Mouse (Mus musculus) forebrain, embryonic 16.5 days (tissue): ENCODE measurements around the gene Krt33a. TPM values are rescaled to one million over a fixed set of nuclear protein-coding genes. Genes with fewer than 3 reads are reported as not detected.

Experiments used
- ATAC-seq: fragments of 200-750 bp; cut with Nextera tagmentation; 2 replicates; pipeline ENCODE4 v1.8.0; 2017; ENCODE audit warnings: mild to moderate bottlenecking, moderate library complexity
- H3K27ac ChIP-seq: fragments of 300-500 bp; sonication (generic); 2 replicates; pipeline ENCODE4 v1.5.1; 2014; ENCODE audit warnings: low read length, control low read depth
- H3K27me3 ChIP-seq: fragments of 300-500 bp; sonication (generic); replicated peaks from 2 replicates; pipeline ENCODE4 v1.6.1; 2014; ENCODE audit warnings: low read length; ENCODE audit not compliant: control insufficient read depth, insufficient read depth
- H3K36me3 ChIP-seq: fragments of 300-500 bp; sonication (generic); 2 replicates; pipeline ENCODE4 v1.6.1; 2014; ENCODE audit not compliant: control insufficient read depth, insufficient read depth
- H3K4me1 ChIP-seq: fragments of 300-500 bp; sonication (generic); replicated peaks from 2 replicates; pipeline ENCODE4 v1.6.1; 2014; ENCODE audit warnings: low read length; ENCODE audit not compliant: control insufficient read depth, insufficient read depth
- H3K4me2 ChIP-seq: fragments of 300-500 bp; sonication (generic); 2 replicates; pipeline ENCODE4 v1.6.1; 2014; ENCODE audit warnings: mild to moderate bottlenecking, low read length, control low read depth
- H3K4me3 ChIP-seq: fragments of 300-500 bp; sonication (generic); replicated peaks from 2 replicates; pipeline ENCODE4 v1.5.1; 2014; ENCODE audit warnings: mild to moderate bottlenecking, low read length, control low read depth
- H3K9ac ChIP-seq: fragments of 300-500 bp; sonication (generic); replicated peaks from 2 replicates; pipeline ENCODE4 v1.6.1; 2014; ENCODE audit warnings: low read depth, low read length, control low read depth
- H3K9me3 ChIP-seq: fragments of 300-500 bp; sonication (generic); 2 replicates; pipeline ENCODE4 v1.6.1; 2016; ENCODE audit warnings: low read length; ENCODE audit not compliant: control insufficient read depth
- WGBS: fragments of 180-500 bp; shearing (Covaris S2); extraction: QIAGEN DNeasy Blood & Tissue Kit; methylation state at CpG from one replicate; pipeline ENCODE4 v1.1.7; 2014; 5-methylcytosine and 5-hydroxymethylcytosine counted together
- polyA plus RNA-seq: library from polyadenylated mRNA; unstranded; fragments of >200 nt; fragmentation: Nextera tagmentation; extraction: Ambion mirVana; gene quantifications from 2 replicates; pipeline ENCODE4 v1.2.1, GENCODE M21; 2015

Krt33a gene
- not detected in 2 replicates for polyA plus RNA-seq

DNA sequence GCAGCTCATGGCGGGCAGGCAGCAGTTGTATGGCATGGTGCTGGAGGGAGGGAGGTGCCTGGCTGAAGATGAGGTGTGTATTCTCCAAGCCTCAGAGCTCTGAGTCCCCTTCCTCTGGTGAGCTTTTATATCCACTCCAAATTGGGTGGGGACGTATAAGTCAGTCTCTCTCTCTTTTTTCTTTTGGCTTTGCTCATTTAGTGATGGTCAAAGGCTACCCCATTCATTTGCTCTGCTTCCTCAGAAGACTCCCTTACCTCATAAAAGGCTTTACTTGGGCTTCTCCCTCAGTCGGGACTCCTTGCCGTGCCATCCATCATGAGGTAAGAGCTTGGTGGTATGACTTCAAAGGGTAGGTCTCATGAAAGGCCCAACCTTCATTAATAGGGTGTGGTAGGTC is at the start of gene Krt33a:
Gene Krt33a, minus strand, starts transcription at position 101 of the 400 bp plus-strand sequence.
- no peak for ATAC-seq
- Histone ChIP-seq H3K4me3 (no peak within 1 kb of the TSS), H3K4me1 (no peaks in the 10 kb centered on the region), H3K9me3 (no peaks in the 10 kb centered on the region), H3K9ac (no peak within 1 kb of the TSS), H3K27me3 (no peaks in the 10 kb centered on the region), H3K4me2 (no peak within 1 kb of the TSS), H3K27ac (no peak within 1 kb of the TSS), H3K36me3 (no peaks in the 10 kb centered on the region)
- 81% methylated on average over 4 of the region's 4 CpGs for WGBS

DNA sequence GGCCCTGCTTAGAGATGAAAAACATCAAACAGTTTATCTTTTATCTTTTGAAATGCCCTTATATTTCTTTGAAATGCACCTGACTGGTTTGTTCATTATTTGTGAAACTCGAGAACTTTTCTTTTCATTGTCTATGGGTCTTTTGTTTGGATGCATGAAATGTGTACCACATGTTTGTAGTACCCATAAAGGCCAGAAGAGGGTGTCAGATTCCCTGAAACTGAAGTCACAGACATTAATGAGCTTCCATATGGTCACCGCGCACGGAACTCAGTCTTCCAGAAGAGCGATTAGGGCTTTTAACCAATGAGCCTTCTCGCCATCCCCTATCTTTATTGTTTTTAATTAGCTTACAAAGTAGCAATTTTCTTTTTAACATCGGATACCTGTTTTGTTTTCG is 42.9 kb upstream of the Krt33a start:
- ATAC-seq: no peak
- Histone ChIP-seq H3K9ac (no peak overlapping the region), H3K4me3 (no peak overlapping the region), H3K4me1 (no peaks in the 10 kb centered on the region), H3K27me3 (no peaks in the 10 kb centered on the region), H3K4me2 (no peak overlapping the region), H3K36me3 (no peaks in the 10 kb centered on the region), H3K9me3 (no peaks in the 10 kb centered on the region), H3K27ac (no peak overlapping the region)
- WGBS: 62% methylated on average over 8 of the region's 8 CpGs

DNA sequence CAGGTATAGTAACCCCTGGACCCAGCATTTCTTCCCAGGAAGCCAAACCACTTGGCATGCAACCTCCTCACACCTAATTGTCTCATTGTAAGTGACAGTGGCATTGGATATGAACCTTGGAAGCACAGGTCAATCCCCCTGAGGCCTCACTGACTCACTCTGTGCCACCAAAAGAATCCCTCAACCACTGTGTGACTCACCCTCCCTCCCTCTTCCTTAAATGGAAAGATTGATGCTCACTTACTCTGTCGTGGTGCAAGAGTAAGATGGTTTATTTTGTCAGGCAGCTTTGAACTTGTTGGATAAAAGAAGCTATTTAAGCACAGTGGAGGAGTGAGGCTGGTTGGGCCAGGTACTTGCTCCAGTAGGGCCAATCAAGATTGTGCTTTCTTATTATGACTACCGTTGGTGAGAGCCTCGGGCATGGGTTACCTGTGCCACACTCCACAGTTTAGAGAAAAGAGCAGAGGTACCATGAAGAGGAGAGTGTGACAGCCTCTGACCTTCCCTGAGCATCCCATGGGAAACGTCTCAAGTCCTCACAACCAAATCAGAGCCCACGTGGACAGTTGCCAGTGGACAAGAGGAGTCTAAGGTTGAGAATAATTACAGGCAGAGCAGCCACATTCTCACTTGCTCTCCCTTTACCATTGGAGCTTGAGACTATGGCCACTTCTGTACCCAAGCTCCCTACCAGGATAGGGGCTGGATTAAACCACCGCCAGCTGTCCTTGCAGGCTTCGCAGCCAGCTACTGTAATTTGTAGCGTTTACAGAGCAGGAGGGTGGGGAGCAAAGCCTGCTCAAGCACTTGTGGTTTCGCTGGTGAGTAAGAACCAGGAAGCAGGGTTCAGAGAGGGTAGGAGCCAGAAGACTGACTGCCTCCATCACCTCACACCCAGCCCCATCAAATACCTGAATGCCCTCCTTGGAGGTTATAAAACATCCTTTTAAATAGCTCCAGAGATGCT is 40.0 kb upstream of the Krt33a start:
- no peak for ATAC-seq
- Histone ChIP-seq H3K4me2 (no peak overlapping the region), H3K4me3 (no peak overlapping the region), H3K36me3 (no peaks in the 10 kb centered on the region), H3K9me3 (no peaks in the 10 kb centered on the region), H3K4me1 (no peaks in the 10 kb centered on the region), H3K27ac (no peak overlapping the region), H3K9ac (no peak overlapping the region), H3K27me3 (no peaks in the 10 kb centered on the region)
- WGBS: 77% methylated on average over 9 of the region's 9 CpGs

DNA sequence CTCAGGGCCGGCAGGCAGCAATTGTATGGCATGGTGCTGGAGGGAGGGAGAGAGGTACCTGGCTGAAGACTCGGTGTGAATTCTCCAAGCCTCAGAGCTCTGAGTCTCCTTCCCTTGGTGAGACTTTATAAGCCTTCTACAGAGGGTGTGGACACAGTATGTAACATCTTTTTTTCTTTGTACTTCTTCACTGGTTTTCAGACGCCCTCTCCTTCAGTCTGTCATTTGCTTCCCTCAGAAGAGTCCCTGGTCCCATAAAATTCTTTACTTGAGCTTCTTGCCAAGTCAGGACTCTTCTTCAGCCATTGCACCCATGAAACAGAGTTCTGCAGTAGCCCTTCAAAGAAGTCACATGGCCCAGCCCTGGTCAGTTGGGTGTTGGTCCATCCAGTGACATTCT is 34.4 kb upstream of the Krt33a start, which contains the start of gene Krt31:
Gene Krt31, minus strand, starts transcription at position 101 of the 400 bp plus-strand sequence.
- no peaks in the 10 kb centered on the region for H3K27me3 ChIP-seq
- H3K9me3 ChIP-seq: no peaks in the 10 kb centered on the region
- no peaks in the 10 kb centered on the region for H3K4me1 ChIP-seq
- no peaks in the 10 kb centered on the region for H3K36me3 ChIP-seq
- no peak within 1 kb of the TSS for H3K4me3 ChIP-seq
- H3K9ac ChIP-seq: no peak within 1 kb of the TSS
- WGBS: 88% methylated on average over 3 of the region's 3 CpGs
- no peak for ATAC-seq
- H3K27ac ChIP-seq: no peak within 1 kb of the TSS
- H3K4me2 ChIP-seq: no peak within 1 kb of the TSS

DNA sequence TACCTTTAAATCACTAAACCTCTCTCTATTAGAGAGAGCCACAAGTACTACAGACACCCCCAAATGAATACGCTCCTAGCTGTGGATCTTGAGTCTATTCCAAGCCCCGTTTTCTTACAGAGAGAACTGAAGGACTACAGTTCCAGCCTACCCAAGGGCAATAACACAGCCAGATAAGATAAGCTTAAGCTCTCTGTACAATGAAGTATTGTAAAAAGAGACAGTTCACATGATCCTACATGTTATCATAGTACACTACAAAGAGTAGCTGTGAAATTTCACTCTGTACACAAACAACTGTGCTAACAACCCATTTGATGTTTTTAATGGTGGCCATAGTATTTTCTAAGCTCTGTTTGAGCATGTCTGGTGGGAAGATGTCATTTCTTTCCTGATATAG is 31.2 kb upstream of the Krt33a start:
- WGBS: 93% methylated on average over 2 of the region's 2 CpGs

DNA sequence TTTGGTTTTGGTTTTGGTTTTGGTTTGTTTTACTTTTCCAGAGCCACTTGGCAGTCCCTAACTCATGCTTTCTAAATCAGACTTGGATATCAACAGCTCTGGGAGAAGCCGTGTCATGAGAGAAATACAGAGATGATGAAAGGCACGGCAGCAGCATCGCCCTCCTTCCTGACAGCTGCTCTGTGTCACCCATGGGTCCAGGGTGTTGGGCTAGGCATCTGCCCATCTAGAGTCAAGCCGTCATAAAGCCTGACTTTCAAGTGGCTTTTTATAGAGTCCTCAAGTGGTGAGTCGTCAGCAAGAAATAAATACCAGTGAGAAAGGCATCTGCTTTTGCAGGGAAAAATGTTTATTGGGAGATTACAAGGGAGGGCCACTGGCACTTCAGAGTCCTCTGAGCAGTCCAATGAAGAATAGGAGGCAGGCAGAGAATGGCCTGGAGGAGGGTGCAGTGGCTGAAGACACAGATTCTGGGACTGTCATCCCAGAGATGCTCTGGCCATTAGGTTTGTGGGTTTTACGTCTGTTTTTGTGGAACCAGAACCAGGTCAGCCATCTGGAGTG is 30.4 kb upstream of the Krt33a start:
- ATAC-seq: no peak
- WGBS: 87% methylated on average over 6 of the region's 6 CpGs

More for the DNA sequence above, 31.2 kb upstream of the Krt33a start:
- ATAC-seq: no peak
- no peaks in the 10 kb centered on the region for H3K27me3 ChIP-seq
- no peaks in the 10 kb centered on the region for H3K4me1 ChIP-seq
- no peak overlapping the region for H3K4me3 ChIP-seq
- no peaks in the 10 kb centered on the region for H3K9me3 ChIP-seq
- no peak overlapping the region for H3K9ac ChIP-seq
- H3K4me2 ChIP-seq: no peak overlapping the region
- no peak overlapping the region for H3K27ac ChIP-seq
- no peaks in the 10 kb centered on the region for H3K36me3 ChIP-seq

DNA sequence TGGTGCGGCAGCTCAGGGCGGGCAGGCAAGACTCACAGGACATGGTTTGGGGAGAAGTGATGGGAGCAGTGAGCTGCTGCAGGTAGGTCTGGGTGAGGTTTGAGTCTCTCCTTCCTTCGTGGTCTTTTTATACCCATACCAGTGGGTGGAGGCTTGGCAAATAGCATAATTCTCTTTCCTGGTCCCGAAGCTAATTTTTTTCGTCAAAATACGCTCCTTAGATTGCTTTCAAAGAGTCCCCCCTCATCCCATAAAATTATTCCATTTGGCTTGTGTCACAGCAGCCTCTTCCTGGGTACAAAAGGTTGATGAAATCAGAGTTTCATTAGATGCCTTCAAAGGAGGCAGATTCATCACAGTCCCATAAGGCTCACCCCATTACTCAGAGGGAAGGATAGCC is 25.4 kb upstream of the Krt33a start, which contains the start of gene Krt34:
Gene Krt34, minus strand, starts transcription at position 101 of the 400 bp plus-strand sequence.
- H3K36me3 ChIP-seq: no peaks in the 10 kb centered on the region
- no peak for ATAC-seq
- no peak within 1 kb of the TSS for H3K9ac ChIP-seq
- H3K4me1 ChIP-seq: no peaks in the 10 kb centered on the region
- WGBS: 89% methylated on average over 6 of the region's 6 CpGs
- H3K27me3 ChIP-seq: no peaks in the 10 kb centered on the region
- no peaks in the 10 kb centered on the region for H3K9me3 ChIP-seq
- no peak within 1 kb of the TSS for H3K4me2 ChIP-seq
- no peak within 1 kb of the TSS for H3K27ac ChIP-seq
- H3K4me3 ChIP-seq: no peak within 1 kb of the TSS

More for the DNA sequence above, 30.4 kb upstream of the Krt33a start:
- Histone ChIP-seq H3K27me3 (no peaks in the 10 kb centered on the region), H3K4me2 (no peak overlapping the region), H3K9me3 (no peaks in the 10 kb centered on the region), H3K4me3 (no peak overlapping the region), H3K9ac (no peak overlapping the region), H3K27ac (no peak overlapping the region), H3K4me1 (no peaks in the 10 kb centered on the region), H3K36me3 (no peaks in the 10 kb centered on the region)

DNA sequence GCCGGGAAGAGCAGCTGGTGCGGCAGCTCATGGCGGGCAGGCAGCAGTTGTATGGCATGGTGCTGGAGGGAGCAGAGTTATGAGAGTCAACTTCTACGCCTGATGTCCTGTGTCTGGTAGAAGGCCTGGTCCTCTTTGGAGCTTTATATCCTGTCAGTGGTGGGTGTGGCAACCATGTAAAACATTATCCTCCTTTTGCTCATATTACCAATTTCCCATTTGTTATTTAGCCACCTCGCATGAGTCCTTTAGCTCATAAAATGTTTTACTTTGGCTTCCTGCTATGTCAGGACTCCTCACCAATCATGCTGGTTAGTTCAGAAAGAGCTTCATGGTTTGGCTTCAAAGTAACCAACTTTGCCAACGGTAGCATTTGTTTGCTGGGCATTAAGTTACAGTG is 13.8 kb upstream of the Krt33a start, which contains the start of gene Krt33b:
Gene Krt33b, minus strand, starts transcription at position 101 of the 400 bp plus-strand sequence.
- Histone ChIP-seq H3K9ac (no peak within 1 kb of the TSS), H3K4me1 (no peaks in the 10 kb centered on the region), H3K27me3 (no peaks in the 10 kb centered on the region), H3K27ac (no peak within 1 kb of the TSS), H3K4me2 (no peak within 1 kb of the TSS), H3K9me3 (no peaks in the 10 kb centered on the region), H3K4me3 (no peak within 1 kb of the TSS), H3K36me3 (no peaks in the 10 kb centered on the region)
- 88% methylated on average over 6 of the region's 6 CpGs for WGBS
- no peak for ATAC-seq

DNA sequence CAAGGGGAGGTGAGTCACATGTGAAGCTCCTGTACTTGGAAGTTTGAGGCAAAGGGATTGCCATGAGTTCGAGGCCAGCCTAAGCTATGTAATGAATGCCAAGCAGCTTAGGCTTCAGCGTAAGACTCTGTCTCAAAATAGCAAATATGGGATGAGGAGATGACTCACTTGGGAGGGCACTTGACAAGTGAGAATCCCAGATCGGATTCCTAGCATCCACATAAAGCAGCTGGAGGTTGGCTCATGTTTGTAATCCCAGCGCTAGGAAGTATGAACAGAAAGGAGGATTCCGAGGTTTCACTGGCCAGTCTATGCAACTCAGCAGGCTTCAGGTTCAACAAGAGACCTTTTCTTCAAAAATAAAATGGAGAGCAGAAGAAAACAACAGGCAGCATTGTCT is 5.4 kb upstream of the Krt33a start:
- Histone ChIP-seq H3K4me2 (no peak overlapping the region), H3K9me3 (no peaks in the 10 kb centered on the region), H3K27ac (no peak overlapping the region), H3K9ac (no peak overlapping the region), H3K4me3 (no peak overlapping the region), H3K4me1 (no peaks in the 10 kb centered on the region), H3K36me3 (no peaks in the 10 kb centered on the region), H3K27me3 (no peaks in the 10 kb centered on the region)
- WGBS: 78% methylated on average over 5 of the region's 5 CpGs
- no peak for ATAC-seq
